ENCODE assay signal across 8 mouse cellular contexts in the genomic region with DNA sequence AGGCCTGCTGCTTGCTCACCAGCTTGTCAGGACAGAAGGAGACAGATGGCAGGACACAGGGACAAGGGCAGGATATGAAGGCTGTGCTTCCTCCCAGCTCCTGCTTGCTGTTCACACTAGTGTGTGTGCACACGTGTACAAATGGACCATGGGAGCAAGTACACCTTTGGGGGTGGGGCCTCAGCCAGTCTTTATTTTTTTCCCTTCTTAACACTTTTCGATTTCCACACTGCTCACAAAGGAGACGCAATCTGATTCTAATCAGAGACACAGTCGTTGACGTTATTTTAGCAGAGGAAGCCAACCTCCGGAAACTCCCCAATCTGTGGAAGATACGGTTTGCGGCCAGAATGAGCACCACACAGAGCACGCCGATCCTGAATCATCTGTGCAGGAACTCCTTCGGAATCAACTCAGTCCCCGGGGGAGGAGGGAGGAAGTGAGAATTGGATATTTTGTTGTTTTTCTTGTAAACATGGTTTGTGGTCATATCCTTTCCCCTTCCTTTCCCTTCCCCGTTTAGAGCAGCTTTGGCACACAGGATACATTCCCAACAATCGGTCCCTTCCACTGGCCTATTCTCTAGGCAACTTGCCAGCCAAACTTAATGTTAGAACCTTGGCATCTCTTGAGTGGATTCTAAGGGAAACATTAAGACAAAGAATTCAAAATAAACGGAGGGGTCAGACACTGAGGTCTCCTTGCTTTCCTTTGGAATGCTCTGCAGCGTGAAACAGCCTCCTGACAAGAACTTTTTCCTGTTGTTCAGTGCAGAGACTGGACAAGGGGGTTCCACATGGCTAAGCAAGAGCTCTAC. TPM values are rescaled to one million over a fixed set of nuclear protein-coding genes. Genes with fewer than 3 reads are reported as not detected.
DNase-seq lines count a peak whose midpoint lies in the region; ATAC-seq lines count a peak whose summit lies in the region.

No protein-coding gene starts in this region.

- H3K36me3 ChIP-seq in hindbrain, embryonic 10.5 days = no peaks in the 10 kb centered on the region
- H3K36me3 ChIP-seq in hindbrain, embryonic 14.5 days (replicated peaks; ENCODE audit: control insufficient read depth, insufficient read depth) = no peaks in the 10 kb centered on the region
- H3K36me3 ChIP-seq in kidney, embryonic 14.5 days (ENCODE audit: control insufficient read depth, insufficient read depth, low read length) = no peaks in the 10 kb centered on the region

- no peaks in the 10 kb centered on the region for H3K9me3 ChIP-seq in hindbrain, embryonic 10.5 days
- H3K9me3 ChIP-seq in hindbrain, embryonic 14.5 days (ENCODE audit: control insufficient read depth, low read length) = no peaks in the 10 kb centered on the region
- no peaks in the 10 kb centered on the region for H3K9me3 ChIP-seq in kidney, embryonic 14.5 days (ENCODE audit: control insufficient read depth, low read length)

- no peaks in the 10 kb centered on the region for H3K27me3 ChIP-seq in hindbrain, embryonic 10.5 days (ENCODE audit: insufficient read depth, poor library complexity, severe bottlenecking)
- no peaks in the 10 kb centered on the region for H3K27me3 ChIP-seq in hindbrain, embryonic 14.5 days (ENCODE audit: control insufficient read depth, insufficient read depth, low read length)
- H3K27me3 ChIP-seq in kidney, embryonic 14.5 days (ENCODE audit: control insufficient read depth, insufficient read depth, low read length) = no peaks in the 10 kb centered on the region

- 61% methylated on average over 16 of the region's 16 CpGs for WGBS in hindbrain, embryonic 10.5 days
- 70% methylated on average over 16 of the region's 16 CpGs for WGBS in hindbrain, embryonic 14.5 days
- whole genome bisulfite sequencing in kidney, embryonic 14.5 days = 19% methylated on average over 16 of the region's 16 CpGs

- H3K4me3 ChIP-seq in hindbrain, embryonic 10.5 days = no peak overlapping the region
- H3K4me3 ChIP-seq in hindbrain, embryonic 14.5 days (replicated peaks; ENCODE audit: low read length) = no peak overlapping the region
- no peak overlapping the region for H3K4me3 ChIP-seq in kidney, embryonic 14.5 days (ENCODE audit: low read length)

- H3K4me2 ChIP-seq in hindbrain, embryonic 14.5 days (replicated peaks) = no peak overlapping the region
- H3K4me2 ChIP-seq in kidney, embryonic 14.5 days (replicated peaks; ENCODE audit: low read depth, low read length) = peak overlapping the region; percentile 22

- no peak overlapping the region for H3K9ac ChIP-seq in hindbrain, embryonic 14.5 days
- H3K9ac ChIP-seq in kidney, embryonic 14.5 days (ENCODE audit: low read depth, low read length) = 0 out of 2 replicates have a peak overlapping the region, but pooled peaks have one; percentile 23

- peaks cover 25% of the 10 kb centered on the region for H3K4me1 ChIP-seq in hindbrain, embryonic 10.5 days (replicated peaks)
- no peaks in the 10 kb centered on the region; the same call in 1 of the 2 replicates for H3K4me1 ChIP-seq in hindbrain, embryonic 14.5 days (replicated peaks; ENCODE audit: control insufficient read depth, insufficient read depth, low read length)
- H3K4me1 ChIP-seq in kidney, embryonic 14.5 days (ENCODE audit: control insufficient read depth, insufficient read depth, low read length) = peaks cover 14% of the 10 kb centered on the region

- peak overlapping the region; percentile 64 for H3K27ac ChIP-seq in hindbrain, embryonic 10.5 days
- H3K27ac ChIP-seq in hindbrain, embryonic 14.5 days = no peak overlapping the region
- peak overlapping the region; percentile 85 for H3K27ac ChIP-seq in kidney, embryonic 14.5 days (ENCODE audit: low read depth, low read length)

- DNase-seq in hindbrain, embryonic 10.5 days (ENCODE audit: low spot score) = no peak
- DNase-seq in hindbrain, embryonic 14.5 days (ENCODE audit: low spot score) = no peak
- DNase-seq in adrenal gland, postnatal 10 days = peak; percentile 60
- peak; percentile 89 for DNase-seq in heart, adult 8-10 months (ENCODE audit: low spot score)
- DNase-seq in lung, postnatal 25 days (ENCODE audit: low spot score) = peak; percentile 88
- DNase-seq in urinary bladder, postnatal 4 days (ENCODE audit: low spot score in 2 of 2) = no peak
- DNase-seq in spleen, adult 18-20 months = no peak

- no peak for ATAC-seq in hindbrain, embryonic 14.5 days (ENCODE audit: low FRiP score)
- ATAC-seq in kidney, embryonic 14.5 days (ENCODE audit: low FRiP score, low TSS enrichment) = peak; percentile 60; the same call in 1 of the 2 replicates

RNA-seq across cellular contexts. Expression of gene Rfx8, which starts 6.7 kb away (rescaled TPM):
- polyA plus RNA-seq in hindbrain, embryonic 10.5 days (2016; fragmentation: Nextera tagmentation; extraction: Ambion mirVana) = 0.12 and 0.22 TPM in 2 replicates
- 0.10 and 0.40 TPM in 2 replicates for polyA plus RNA-seq in hindbrain, embryonic 14.5 days (2014; fragmentation: Nextera tagmentation; extraction: Ambion mirVana)
- under 1 TPM; 0.21 to 0.48 TPM for total RNA-seq in adrenal gland, postnatal 10 days (2021)
- total RNA-seq in heart, adult 8-10 months (2022) = under 1 TPM; 0.16 to 0.23 (median 0.19) TPM
- 0.18 TPM in 1 of 2 replicates, not detected in the other for polyA plus RNA-seq in kidney, embryonic 14.5 days (2014; fragmentation: Nextera tagmentation; extraction: Ambion mirVana)

Comparison
In these comparisons a context has a peak if more than half of its experiments do, and no peak if none do; other contexts are left out.
1. DNase-seq: peak in adrenal gland, postnatal 10 days (single experiment), heart, adult 8-10 months (single experiment) and lung, postnatal 25 days (single experiment); none in hindbrain, embryonic 10.5 days (single experiment), hindbrain, embryonic 14.5 days (single experiment), urinary bladder, postnatal 4 days (0 of 2) and spleen, adult 18-20 months (0 of 2).